Mouse (Mus musculus) cerebellum, postnatal 36 days (tissue): ENCODE measurements around the gene Psma5.

Experiments used
- DNase-seq, 2 experiments: peaks; one replicate each; pipeline ENCODE4 v3.0.0; 2021 to 2022; ENCODE audit warnings: mixed read lengths in 2 of 2

Gene Psma5

DNA sequence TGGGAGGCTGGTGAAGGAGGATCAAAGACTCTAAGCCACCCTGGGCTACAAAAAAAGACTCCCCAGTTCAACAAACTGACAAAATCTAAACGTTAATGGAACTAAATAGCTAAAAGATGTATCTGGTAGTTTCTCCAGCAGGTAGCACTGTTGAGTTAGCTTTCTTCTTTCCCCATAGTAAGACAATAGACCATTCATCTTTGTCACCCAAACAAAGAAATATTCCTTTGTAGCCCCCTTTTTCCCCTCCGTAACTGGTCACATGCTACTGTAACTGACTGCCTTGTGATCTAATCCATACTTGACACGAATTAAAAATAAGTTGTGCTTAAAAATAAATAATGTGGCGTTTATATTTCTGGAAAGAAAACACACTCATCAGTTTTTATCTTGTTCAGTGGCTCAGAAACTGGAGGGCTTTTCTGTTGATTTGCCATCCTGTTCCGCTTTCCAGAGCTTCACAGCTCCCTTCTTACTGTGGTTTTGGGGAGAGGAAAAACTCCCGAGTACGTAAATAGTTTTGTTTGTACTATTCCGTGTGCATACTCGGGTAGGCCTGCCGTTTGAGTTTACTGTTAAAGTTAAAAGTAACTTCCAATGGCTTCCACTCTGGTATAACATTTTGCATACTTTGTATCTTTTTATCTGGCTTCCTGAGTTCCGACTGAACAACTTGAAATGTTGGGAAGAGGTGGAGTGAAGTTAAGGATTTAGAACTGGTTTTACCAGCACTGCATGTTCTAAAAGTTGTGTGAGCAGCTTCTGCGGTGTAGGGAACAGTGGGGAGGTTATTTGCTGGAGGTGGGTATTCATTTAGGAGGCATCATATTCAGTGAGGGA, 25.9 kb downstream of the Psma5 start:
- DNase-seq, result no peak

GRCm38 (mm10) chr3:108283241-108283561, 26.5 kb downstream of the Psma5 start:
- no peak for DNase-seq

DNA sequence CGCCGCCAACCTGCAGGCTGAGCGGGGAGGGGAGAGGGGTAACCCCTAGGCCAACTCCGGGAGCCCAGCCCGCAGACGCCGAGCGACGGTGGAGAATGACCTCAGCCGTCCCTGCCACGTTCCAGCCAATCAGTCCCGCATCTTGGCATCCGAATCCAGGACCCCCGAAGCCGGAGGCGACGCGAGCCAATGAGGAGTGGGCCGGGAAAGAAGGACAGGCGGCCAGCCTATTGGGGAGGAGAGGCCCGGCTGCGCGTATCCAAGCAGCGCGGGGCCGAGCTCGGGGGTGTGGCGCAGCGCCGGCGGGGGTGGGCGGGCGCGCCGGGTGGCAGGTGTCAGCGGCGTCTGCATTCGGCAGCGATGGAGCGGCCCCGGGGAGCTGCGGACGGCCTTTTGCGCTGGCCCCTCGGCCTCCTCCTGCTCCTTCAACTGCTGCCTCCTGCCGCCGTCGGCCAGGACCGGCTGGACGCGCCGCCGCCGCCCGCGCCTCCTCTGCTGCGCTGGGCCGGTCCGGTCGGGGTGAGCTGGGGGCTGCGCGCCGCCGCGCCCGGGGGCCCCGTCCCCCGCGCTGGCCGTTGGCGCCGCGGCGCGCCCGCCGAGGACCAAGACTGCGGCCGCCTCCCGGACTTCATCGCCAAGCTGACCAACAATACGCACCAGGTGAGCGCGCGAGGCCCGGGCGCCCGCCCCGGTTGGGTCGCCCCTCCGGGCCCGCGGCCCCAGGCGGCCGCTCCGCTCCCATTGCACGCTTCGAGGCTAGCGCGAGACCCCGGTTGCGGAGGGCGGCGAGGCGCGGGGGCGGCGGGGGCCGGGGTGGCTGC, 27.3 kb downstream of the Psma5 start, which contains the start of gene Sort1:
Sort1 (plus strand) TSS at position 302 of the 821 bp plus-strand sequence.
- DNase-seq, result peak; percentile 72 to 80

GRCm38 (mm10) chr3:108285078-108285711, 28.5 kb downstream of the Psma5 start:
- DNase-seq, result no peak

GRCm38 (mm10) chr3:108286671-108287439, 30.1 kb downstream of the Psma5 start:
- no peak for DNase-seq

DNA sequence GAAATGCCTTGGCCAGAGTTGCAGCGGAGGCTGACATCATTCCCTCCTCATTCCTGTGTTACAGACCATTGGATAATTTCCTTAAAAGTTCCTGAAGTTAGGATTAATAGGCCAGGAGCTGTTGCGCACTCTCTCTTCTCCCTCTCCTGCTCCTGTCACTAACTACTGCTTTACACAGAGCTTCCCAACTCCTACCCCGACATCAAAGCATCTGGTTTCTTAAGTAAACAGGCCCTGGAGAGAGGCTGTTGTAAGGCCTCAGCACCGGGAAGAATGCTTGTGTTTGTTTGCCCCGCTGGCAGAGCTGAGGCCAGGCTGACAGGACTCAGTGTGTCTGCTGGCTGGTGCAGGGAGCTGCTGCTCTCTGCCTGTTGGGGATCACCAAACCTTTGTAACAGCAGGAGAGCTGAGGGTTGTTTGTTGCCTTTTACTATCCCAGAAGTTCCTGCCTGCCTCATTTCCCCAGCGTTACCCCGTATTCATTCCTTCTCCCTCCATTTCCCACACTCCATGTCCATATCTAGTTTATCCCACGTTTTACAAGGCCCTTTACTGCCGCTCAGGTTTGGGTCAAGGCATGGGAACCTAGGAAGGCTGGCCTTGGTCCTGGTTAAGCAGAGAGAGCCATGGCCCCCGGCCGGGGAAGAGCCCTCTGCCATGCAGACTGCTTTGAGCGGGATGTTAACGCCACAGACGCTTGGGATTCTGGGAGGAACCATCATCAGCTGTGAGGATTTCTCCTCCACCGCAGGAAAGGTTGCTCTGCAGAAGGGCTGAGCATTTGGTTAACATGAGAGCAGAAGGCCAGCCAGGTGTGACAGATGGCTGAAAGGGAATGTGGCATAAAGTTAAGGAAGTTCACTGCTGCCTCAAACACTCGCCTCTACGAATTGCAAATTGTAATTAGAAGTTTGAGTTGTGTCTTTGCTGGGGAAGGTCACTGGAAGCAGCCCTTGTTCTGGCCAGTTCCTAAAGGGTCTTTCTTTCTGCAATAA, 31.4 kb downstream of the Psma5 start:
- no peak for DNase-seq

DNA sequence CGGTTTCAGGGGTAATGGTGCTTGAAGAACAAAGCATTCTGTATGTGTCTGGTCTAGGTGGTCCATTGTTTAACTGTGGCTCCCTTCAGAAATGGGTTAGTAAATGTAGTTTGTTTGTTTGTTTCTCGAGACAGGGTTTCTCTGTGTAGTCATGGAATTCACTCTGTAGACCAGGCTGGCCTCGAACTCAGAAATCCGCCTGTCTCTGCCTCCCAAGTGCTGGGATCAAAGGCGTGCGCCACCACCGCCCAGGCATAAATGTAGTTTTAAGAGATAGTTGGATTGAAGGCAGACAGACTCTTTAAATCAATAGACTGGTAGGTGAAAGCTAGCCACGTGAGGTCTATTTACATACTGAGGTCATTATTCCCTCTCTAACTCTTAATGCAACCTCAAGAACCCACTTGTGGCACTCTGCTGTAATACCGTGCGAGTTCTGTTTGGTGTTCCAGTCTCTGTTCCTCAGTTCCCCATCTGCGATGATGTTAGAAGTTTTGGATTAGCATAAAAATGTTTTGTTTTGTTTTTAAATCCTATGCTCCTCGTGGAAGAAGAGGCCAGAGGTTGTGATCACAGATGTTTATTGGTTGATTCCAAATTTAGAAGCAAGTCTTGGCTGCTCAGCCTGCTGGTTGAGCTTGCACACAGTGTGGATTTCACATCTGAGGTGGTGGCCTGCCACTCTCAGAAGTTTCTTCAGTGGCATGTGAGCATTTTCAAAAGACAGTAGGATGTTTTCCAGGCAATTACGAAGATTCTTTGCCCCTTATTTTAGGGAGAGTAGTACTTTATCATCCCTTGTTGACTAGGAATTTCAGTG, 32.8 kb downstream of the Psma5 start:
- no peak for DNase-seq

DNA sequence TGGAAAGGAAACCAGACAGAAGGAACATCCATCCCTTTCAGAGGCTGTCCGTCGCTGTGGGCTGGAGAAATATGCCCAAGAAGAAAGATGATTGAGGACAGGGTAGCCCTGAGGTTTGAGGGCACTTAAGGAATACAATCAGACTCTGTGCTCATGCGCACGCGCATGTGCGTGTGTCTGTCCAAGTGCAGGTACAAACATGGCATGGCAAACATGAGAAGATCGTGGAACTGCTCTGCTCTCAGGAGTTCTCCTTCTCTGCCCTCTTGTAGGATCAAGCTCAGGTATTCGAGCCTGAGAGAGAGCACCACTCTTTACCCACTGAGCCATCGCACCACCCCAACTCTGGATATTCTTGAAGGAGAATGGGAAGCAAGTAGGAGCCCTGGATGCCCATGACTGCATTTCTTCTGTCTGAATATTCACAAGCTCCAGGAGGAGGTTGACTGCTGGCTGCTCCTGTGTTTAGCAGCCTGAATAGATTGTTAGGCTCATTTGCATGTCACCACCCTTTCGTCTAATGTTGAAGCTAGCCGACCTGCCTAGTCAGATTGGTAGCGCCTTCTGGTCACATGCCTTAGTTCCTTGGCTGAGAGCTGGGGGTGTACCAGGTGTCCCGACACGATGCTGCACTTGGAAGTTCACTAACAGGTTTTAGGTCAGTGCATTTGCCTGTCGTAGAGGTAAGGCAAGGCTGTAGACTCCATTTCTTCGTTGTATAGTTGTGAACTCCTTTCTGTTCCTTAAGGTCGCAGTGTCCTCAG, 34.5 kb downstream of the Psma5 start:
- DNase-seq, result no peak

- no peak for DNase-seq
These were observed 37.7 kb downstream of the Psma5 start for GRCm38 (mm10) chr3:108294398-108294797.

DNA sequence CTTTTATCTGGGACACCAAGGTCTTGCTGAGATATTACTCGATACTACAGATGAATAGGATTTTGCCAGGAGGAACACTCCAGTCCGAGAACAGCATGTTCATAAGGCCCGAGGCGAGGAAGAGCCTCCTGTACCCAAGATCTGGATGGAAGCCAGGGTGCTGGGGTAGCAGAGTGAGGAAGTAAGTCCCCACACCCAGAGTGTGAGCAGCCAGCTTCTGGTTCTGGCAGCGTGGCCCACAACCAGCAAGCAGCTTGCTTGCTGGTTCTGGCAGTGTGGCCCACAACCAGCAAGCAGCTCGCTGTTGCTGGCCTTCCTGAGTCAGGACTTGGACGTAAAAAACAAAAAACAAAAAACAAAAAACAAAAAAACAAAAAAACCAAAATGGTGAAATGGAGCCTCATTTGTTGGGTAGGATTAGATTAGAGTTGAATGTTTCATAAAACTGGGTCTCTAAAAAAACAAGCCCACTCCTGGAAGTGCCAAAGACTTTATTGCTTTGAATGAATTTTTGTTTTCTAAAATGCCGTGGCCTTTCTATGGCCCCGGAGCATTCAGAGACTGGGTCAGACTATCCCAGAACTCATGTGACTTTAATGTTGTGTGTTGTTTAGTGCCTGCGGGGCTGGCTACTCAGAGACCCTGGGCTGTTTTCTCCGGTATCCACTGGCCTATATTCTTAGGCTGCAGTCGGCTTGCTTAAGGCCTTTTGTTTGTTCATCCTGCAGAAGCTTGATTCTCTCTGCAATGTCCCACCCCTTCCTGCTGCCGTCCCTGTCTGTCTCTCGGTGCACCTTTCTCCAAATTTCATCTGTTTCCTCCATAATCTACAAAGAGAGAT, 38.9 kb downstream of the Psma5 start:
- peak; percentile 50 to 57 for DNase-seq

- peak; percentile 32 to 36 for DNase-seq
These were observed 39.7 kb downstream of the Psma5 start for GRCm38 (mm10) chr3:108296220-108297049.

DNA sequence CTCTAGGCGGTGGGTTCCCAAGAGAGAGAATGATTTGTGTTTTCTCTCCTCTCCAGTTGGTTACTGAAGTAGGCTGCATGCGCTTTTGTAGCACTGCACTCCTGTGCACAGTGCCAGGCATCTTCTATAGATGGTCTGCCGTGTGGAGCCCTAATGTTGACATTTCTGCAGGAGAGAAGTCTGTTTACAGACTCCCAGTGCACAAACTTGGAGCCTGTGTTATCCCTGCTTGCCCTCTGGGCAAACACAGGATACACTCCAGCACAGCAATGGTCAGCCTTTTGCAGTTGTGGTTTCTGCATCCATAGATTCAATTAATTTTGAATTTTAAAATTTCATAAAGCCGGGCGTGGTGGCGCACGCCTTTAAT, 40.3 kb downstream of the Psma5 start:
- no peak for DNase-seq

DNA sequence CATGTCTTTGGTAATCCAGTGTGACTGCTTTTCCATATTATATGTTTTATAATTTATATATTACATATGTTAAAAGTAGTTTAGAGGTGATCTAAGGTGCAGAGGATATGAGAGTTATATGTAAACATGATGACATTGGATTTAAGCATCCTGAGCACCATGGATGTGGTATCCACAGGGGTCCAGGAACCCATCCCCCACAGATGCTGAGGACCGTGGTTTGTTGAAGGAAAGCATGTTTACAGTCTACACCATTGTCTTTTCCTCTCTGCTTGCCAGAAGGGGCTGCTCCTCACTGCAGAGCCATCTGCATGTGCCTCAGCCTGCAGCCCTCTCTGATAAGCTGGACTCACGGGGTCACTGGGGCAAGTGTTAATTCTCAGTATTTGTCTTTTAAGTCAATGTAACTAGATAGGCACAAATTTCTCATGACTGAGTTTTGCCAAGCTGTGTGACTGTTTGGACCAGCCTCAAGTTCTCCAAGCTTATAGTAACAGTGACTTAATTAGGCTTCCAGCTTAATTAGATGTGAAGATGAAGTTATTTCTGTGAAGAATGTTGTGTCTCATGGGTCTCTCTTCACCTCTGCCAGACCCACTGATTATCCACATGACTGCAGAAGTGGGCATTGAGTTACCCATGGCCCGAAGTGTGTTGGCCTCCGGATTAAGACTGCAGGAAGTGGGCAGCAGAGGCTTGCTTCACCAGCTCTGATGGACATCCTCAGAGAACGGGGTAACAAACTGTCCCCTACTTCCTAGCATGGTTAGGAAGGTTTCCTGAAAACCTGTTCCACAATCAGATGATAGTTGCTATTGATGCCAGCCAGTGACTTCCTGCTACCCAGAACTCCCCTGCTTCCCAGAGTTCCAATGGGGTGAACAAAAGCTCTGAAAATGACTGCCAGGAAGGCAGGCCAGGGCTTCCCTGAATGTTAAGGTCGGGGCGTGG, 41.2 kb downstream of the Psma5 start:
- DNase-seq, result no peak

GRCm38 (mm10) chr3:108300455-108301030, 43.8 kb downstream of the Psma5 start:
- peak; percentile 43 to 52 for DNase-seq

GRCm38 (mm10) chr3:108303683-108304082, 47.0 kb downstream of the Psma5 start:
- no peak for DNase-seq

- no peak for DNase-seq
These were observed 48.0 kb downstream of the Psma5 start for GRCm38 (mm10) chr3:108304747-108305146.
